Mouse (Mus musculus): ENCODE data around the gene Bub1. TPM values are rescaled to one million over a fixed set of nuclear protein-coding genes. Genes with fewer than 3 reads are reported as not detected.

Gene Bub1
- polyA plus RNA-seq, 1 experiment, result 13.9 TPM

DNA sequence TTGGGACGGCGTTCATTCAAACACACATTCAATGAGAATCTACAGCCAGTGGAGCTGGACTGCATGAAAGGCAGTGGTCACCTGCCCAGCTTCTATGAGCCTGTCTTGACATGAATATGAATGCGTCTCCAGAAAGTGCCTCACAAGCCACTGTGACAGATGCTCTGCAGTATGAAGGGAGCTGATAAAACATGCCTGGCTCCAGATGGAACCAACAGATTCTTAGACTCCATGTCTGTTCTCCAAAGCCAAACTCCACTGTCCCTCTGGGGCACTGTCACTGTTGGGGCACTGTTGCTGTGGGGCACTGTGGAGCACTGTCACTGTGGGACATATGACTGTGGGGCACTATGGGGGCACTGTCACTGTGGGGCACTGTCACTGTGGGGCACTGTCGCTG, 77.6 kb downstream of the Bub1 start:
- TF ChIP-seq POLR2A (IDR thresholded peaks at IDR 0.05; ENCODE audit: control insufficient read depth, low read depth, low read length), result no peak
- TF ChIP-seq CTCF (IDR thresholded peaks at IDR 0.05; ENCODE audit: control insufficient read depth, insufficient read depth, insufficient replicate concordance, low read depth, low read length), result no peak
- H3K4me1 ChIP-seq (ENCODE audit: control insufficient read depth, insufficient read depth, low read length), result no peaks in the 10 kb centered on the region
- no peak overlapping the region for H3K27ac ChIP-seq (ENCODE audit: control insufficient read depth, insufficient read depth, low read depth, low read length)
- no peaks in the 10 kb centered on the region for H3K27me3 ChIP-seq (ENCODE audit: control insufficient read depth, insufficient read depth, low read length)
- H3K4me3 ChIP-seq (ENCODE audit: control insufficient read depth, low read depth, low read length), result no peak overlapping the region
- no peaks in the 10 kb centered on the region; the same call in 1 of the 2 replicates for H3K36me3 ChIP-seq (ENCODE audit: control insufficient read depth, insufficient read depth, low read length)

DNA sequence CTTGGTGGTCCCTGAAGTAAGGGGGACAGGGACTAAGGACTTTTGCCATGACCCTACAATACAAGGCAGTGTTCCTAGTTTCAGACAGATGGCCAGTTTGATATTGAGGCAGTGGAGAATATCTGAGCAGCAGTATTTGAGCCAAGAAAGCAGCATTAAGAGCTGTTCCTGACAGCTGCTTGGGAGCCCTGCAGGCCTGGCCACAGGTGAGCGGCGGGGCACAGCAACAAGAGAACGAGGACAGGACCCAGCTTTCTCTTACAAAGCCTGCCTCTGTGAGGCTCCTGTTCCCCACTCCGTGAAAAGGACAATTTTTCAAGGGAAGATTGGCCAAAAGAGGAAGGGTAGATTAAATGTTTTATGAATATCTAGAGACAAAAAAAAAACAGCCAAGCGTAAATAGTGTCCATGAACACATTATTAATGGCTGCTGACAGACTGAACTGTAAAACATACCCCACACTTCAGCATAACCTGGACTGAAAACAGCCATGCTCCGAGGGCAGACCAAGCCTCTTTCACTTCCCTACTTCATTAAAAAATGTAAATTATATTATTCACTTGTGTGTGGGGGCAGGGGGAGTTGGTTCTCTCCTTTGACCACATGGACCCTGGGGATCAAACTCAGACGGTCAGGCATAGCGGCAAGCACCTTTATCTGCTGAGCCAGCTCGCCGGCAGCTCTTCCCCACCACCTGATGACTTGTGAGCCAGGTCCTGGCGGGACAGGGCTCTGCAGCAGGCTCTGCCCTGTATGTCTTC, 79.6 kb downstream of the Bub1 start:
- no peak overlapping the region for H3K4me3 ChIP-seq (ENCODE audit: control insufficient read depth, low read depth, low read length)
- TF ChIP-seq POLR2A (IDR thresholded peaks at IDR 0.05; ENCODE audit: control insufficient read depth, low read depth, low read length) (no peak), CTCF (IDR thresholded peaks at IDR 0.05; ENCODE audit: control insufficient read depth, insufficient read depth, insufficient replicate concordance, low read depth, low read length) (no peak)
- H3K4me1 ChIP-seq (ENCODE audit: control insufficient read depth, insufficient read depth, low read length), result no peaks in the 10 kb centered on the region
- no peaks in the 10 kb centered on the region for H3K27me3 ChIP-seq (ENCODE audit: control insufficient read depth, insufficient read depth, low read length)
- H3K27ac ChIP-seq (ENCODE audit: control insufficient read depth, insufficient read depth, low read depth, low read length), result no peak overlapping the region
- H3K36me3 ChIP-seq (ENCODE audit: control insufficient read depth, insufficient read depth, low read length), result peaks cover 2% of the 10 kb centered on the region; the same call in 1 of the 2 replicates

Other genes with a start within 250 kb of the Bub1 start
- gene Zfp661, start 244.8 kb downstream of the Bub1 start, polyA plus RNA-seq (2012; rRNA removed), result 5.6 and 6.0 TPM in 2 replicates
- gene Mrps5, start 244.6 kb downstream of the Bub1 start, polyA plus RNA-seq (2012; rRNA removed), result 32.6 and 33.8 TPM in 2 replicates
- 1.2 and 1.3 TPM in 2 replicates for gene Mal, start 175.2 kb downstream of the Bub1 start, polyA plus RNA-seq (2012; rRNA removed)
- 3.5 and 4.4 TPM in 2 replicates for gene Mall, start 101.9 kb downstream of the Bub1 start, polyA plus RNA-seq (2012; rRNA removed)
- gene Nphp1, start 43.0 kb downstream of the Bub1 start, polyA plus RNA-seq (2012; rRNA removed), result 535 and 575 TPM in 2 replicates
- 7.7 and 8.7 TPM in 2 replicates for gene Mtln, start 39.4 kb downstream of the Bub1 start, polyA plus RNA-seq (2012; rRNA removed)
- gene Acoxl, start 7.0 kb upstream of the Bub1 start, polyA plus RNA-seq (2012; rRNA removed), result 0.07 and 0.14 TPM in 2 replicates

Measured in testis, adult 2 months (tissue).